Mouse (Mus musculus): Measurements from ENCODE around the gene Mmp10. TPM values are rescaled to one million over a fixed set of nuclear protein-coding genes. Genes with fewer than 3 reads are reported as not detected.

The Mmp10 gene
- polyA plus RNA-seq (2015; fragmentation: Nextera tagmentation; extraction: Ambion mirVana) = not detected in 2 replicates

DNA sequence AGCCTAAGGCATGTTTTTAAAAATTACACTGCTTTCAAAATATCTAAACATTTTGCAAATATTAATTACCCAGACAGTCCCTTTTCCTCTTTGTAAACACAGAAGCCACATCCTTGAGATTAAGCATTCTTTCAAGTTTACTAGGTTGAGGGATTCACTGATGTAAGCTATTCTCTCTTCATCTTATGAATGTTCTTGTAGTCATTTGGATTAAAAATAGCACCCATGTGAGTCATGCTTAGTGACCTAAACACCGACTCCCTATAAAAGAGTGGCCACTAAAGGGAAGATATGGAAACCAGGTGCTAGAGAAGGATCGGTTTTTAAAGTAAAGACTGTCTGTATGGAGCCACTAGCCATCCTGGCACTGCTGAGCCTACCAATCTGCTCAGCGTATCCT is at the start of gene Mmp10:
Gene Mmp10 (plus strand): TSS at position 302 of the 400 bp plus-strand sequence.
- no peak within 1 kb of the TSS for H3K4me2 ChIP-seq (ENCODE audit: low read length)
- no peaks in the 10 kb centered on the region for H3K9me3 ChIP-seq (ENCODE audit: control insufficient read depth, low read length)
- ATAC-seq = no peak
- H3K4me1 ChIP-seq (replicated peaks; ENCODE audit: control insufficient read depth, insufficient read depth, low read length) = no peaks in the 10 kb centered on the region
- H3K36me3 ChIP-seq (ENCODE audit: control insufficient read depth, insufficient read depth) = no peaks in the 10 kb centered on the region
- no peak within 1 kb of the TSS for H3K4me3 ChIP-seq (replicated peaks; ENCODE audit: low read length)
- H3K9ac ChIP-seq (replicated peaks; ENCODE audit: low read depth, low read length) = no peak within 1 kb of the TSS
- 91% methylated on average over 3 of the region's 3 CpGs for WGBS
- H3K27ac ChIP-seq (ENCODE audit: low read length) = no peak within 1 kb of the TSS
- no peaks in the 10 kb centered on the region for H3K27me3 ChIP-seq (replicated peaks; ENCODE audit: control insufficient read depth, insufficient read depth, low read length)

DNA sequence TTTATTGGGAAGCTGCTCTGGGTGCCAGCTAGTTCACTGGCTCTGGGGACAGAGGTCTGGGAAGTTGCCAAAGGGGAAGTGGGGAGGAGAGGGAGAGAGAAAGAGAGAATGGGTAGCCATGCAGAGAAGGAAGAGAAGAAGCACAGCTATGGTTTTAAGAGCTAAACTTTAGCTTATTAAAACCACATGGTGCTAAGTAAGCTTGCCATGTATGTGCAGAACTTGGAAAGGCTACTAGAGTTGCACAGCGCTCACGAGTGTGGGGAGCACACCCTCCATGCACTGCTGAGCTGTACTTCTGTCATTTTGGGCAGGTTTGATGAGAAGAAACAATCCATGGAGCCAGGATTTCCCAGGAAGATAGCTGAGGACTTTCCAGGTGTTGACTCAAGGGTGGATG is 48.9 kb upstream of the Mmp10 start:
- Histone ChIP-seq H3K4me2 (ENCODE audit: low read length) (no peak overlapping the region), H3K27ac (ENCODE audit: low read length) (no peak overlapping the region), H3K36me3 (ENCODE audit: control insufficient read depth, insufficient read depth) (no peaks in the 10 kb centered on the region), H3K9me3 (ENCODE audit: control insufficient read depth, low read length) (no peaks in the 10 kb centered on the region), H3K9ac (replicated peaks; ENCODE audit: low read depth, low read length) (no peak overlapping the region), H3K27me3 (replicated peaks; ENCODE audit: control insufficient read depth, insufficient read depth, low read length) (no peaks in the 10 kb centered on the region), H3K4me1 (replicated peaks; ENCODE audit: control insufficient read depth, insufficient read depth, low read length) (no peaks in the 10 kb centered on the region), H3K4me3 (replicated peaks; ENCODE audit: low read length) (no peak overlapping the region)
- WGBS = 84% methylated on average over 2 of the region's 2 CpGs
- ATAC-seq = no peak

DNA sequence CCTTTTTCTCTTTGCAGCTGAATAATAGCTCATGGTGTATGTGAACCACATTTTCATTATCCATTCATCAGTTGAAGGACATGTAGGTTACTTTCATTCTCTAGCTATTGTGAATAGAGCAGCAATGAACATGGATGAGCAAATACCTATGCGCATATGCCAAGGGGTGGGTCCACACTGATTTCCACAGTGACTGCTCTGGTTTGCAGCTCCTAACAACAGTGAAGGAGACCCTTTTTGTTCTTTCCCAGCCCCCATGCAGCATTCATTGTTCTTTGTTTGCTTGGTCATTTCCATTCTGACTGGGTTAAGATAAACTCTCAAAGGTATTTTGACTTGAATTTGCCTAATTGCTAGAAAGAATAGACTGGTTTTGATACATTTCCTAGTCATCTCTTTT is 31.9 kb upstream of the Mmp10 start:
- H3K4me3 ChIP-seq (replicated peaks; ENCODE audit: low read length) = no peak overlapping the region
- WGBS = 97% methylated on average over 1 of the region's 1 CpGs
- H3K4me1 ChIP-seq (replicated peaks; ENCODE audit: control insufficient read depth, insufficient read depth, low read length) = no peaks in the 10 kb centered on the region
- H3K9ac ChIP-seq (replicated peaks; ENCODE audit: low read depth, low read length) = no peak overlapping the region
- no peaks in the 10 kb centered on the region for H3K36me3 ChIP-seq (ENCODE audit: control insufficient read depth, insufficient read depth)
- H3K27me3 ChIP-seq (replicated peaks; ENCODE audit: control insufficient read depth, insufficient read depth, low read length) = no peaks in the 10 kb centered on the region
- no peaks in the 10 kb centered on the region for H3K9me3 ChIP-seq (ENCODE audit: control insufficient read depth, low read length)
- no peak overlapping the region for H3K27ac ChIP-seq (ENCODE audit: low read length)
- H3K4me2 ChIP-seq (ENCODE audit: low read length) = no peak overlapping the region
- no peak for ATAC-seq

DNA sequence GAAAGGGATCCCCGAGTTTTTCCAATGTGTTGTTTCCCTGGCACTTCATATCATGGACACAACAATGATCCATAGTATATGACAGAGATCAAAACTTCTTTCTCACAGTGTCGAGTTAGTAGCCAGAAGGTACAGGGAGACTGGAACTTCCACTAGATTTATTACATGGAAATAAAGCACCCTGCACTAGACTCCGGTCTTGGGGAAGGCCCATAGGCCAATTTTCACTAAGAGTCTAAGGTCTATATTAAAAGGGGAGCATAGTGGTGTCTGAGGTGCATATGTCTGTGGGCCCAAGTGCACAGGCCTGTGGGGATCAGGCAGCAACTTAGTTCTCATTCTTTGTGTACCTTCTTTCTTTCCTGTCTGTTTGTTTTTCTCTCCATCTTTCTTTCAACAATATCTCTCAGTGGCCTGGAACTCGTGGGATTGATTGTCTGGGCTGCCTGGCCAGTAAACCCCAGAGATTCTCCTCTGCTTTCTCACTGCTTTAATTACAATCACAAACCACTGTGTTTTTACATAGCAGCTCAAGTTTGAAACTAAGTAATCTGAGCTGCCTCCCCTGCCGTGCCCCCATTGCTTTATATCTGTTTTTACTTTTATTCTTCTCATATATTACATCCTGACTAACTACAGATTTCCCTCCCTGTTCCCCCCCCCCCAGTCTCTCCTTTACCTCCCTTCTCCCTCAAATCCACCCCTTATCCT is 18.3 kb upstream of the Mmp10 start:
- Histone ChIP-seq H3K4me3 (replicated peaks; ENCODE audit: low read length) (no peak overlapping the region), H3K27me3 (replicated peaks; ENCODE audit: control insufficient read depth, insufficient read depth, low read length) (no peaks in the 10 kb centered on the region), H3K9ac (replicated peaks; ENCODE audit: low read depth, low read length) (no peak overlapping the region), H3K27ac (ENCODE audit: low read length) (no peak overlapping the region), H3K9me3 (ENCODE audit: control insufficient read depth, low read length) (no peaks in the 10 kb centered on the region), H3K4me1 (replicated peaks; ENCODE audit: control insufficient read depth, insufficient read depth, low read length) (no peaks in the 10 kb centered on the region), H3K36me3 (ENCODE audit: control insufficient read depth, insufficient read depth) (no peaks in the 10 kb centered on the region), H3K4me2 (ENCODE audit: low read length) (no peak overlapping the region)
- ATAC-seq = no peak
- WGBS = 82% methylated on average over 5 of the region's 5 CpGs

DNA sequence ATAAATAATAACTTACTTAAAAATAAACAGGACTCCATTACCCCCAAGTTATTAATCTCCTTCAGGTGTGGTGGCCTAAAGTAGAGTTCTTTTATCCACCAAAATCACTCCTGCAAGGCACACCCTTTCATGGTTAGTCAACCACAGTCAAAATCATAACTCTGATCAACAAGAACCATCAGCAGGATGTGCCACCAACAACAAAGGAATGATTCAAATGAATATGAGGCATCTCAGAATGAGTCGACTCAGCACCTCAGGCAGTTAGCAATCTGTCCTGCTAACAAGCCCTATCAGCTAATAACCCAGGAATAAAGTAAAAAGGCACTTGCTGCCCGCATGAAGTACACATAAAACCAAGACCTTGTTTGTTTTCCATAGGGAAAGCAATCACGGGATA is 1.0 kb upstream of the Mmp10 start:
- Histone ChIP-seq H3K36me3 (ENCODE audit: control insufficient read depth, insufficient read depth) (no peaks in the 10 kb centered on the region), H3K9ac (replicated peaks; ENCODE audit: low read depth, low read length) (no peak overlapping the region), H3K9me3 (ENCODE audit: control insufficient read depth, low read length) (no peaks in the 10 kb centered on the region), H3K4me2 (ENCODE audit: low read length) (no peak overlapping the region), H3K4me3 (replicated peaks; ENCODE audit: low read length) (no peak overlapping the region), H3K4me1 (replicated peaks; ENCODE audit: control insufficient read depth, insufficient read depth, low read length) (no peaks in the 10 kb centered on the region), H3K27ac (ENCODE audit: low read length) (no peak overlapping the region), H3K27me3 (replicated peaks; ENCODE audit: control insufficient read depth, insufficient read depth, low read length) (no peaks in the 10 kb centered on the region)
- ATAC-seq = no peak
- 83% methylated on average over 3 of the region's 3 CpGs for WGBS

DNA sequence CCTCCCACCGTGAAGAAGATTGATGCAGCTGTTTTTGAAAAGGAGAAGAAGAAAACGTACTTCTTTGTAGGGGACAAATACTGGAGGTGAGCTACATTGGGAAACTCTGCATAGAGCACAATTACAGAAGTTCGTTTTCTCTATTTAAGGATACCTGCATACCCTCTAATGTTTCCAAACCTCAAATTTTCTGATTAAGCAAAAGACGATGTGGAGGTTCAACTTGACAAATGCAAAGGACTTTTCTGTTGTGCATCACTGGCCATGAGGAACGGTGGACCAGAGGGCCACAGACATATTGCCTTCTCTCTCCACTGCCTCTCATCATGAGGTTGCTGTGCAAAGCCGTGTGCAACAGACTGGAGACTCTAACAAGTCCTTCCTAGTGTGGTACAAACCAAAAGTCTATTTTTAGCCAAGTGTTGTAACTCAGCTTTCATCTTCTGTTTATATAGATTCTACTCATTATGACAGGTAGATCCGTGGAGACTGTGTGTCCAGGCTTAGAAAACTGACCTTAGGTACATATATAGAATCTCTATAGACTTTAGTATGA is 5.2 kb downstream of the Mmp10 start:
- H3K27ac ChIP-seq (ENCODE audit: low read length) = no peak overlapping the region
- no peaks in the 10 kb centered on the region for H3K27me3 ChIP-seq (replicated peaks; ENCODE audit: control insufficient read depth, insufficient read depth, low read length)
- no peak overlapping the region for H3K9ac ChIP-seq (replicated peaks; ENCODE audit: low read depth, low read length)
- no peak overlapping the region for H3K4me2 ChIP-seq (ENCODE audit: low read length)
- H3K4me1 ChIP-seq (replicated peaks; ENCODE audit: control insufficient read depth, insufficient read depth, low read length) = no peaks in the 10 kb centered on the region
- 89% methylated on average over 7 of the region's 7 CpGs for WGBS
- H3K4me3 ChIP-seq (replicated peaks; ENCODE audit: low read length) = no peak overlapping the region
- no peaks in the 10 kb centered on the region for H3K9me3 ChIP-seq (ENCODE audit: control insufficient read depth, low read length)
- no peaks in the 10 kb centered on the region for H3K36me3 ChIP-seq (ENCODE audit: control insufficient read depth, insufficient read depth)
- ATAC-seq = no peak

DNA sequence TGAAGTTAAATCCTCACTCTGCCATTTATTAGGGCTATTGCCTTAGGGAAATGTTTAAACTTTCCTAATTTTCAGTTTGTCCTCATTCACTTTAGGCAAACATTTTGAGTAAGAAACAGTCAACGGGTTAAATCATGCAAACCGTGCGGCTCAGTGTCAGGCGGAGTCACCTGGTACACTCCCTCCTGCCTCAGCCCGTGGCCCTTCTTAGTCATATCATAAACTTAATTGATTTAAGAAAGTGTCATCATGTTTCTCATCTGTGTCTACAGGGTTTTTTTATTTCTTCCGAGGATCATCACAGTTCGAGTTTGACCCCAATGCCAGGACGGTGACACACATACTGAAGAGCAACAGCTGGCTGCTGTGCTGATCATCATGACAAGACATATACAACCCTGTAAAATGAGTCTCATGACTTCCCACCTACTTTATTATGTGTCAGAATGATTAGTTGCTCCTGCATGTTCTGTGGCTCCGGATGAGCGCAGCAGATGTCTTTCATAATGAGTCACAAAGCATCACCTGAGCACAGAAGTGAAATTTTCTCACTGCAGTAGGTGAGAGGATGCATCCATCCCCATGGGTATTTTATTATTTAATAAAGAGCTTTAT is 7.6 kb downstream of the Mmp10 start:
- WGBS = 93% methylated on average over 10 of the region's 10 CpGs
- no peak for ATAC-seq

DNA sequence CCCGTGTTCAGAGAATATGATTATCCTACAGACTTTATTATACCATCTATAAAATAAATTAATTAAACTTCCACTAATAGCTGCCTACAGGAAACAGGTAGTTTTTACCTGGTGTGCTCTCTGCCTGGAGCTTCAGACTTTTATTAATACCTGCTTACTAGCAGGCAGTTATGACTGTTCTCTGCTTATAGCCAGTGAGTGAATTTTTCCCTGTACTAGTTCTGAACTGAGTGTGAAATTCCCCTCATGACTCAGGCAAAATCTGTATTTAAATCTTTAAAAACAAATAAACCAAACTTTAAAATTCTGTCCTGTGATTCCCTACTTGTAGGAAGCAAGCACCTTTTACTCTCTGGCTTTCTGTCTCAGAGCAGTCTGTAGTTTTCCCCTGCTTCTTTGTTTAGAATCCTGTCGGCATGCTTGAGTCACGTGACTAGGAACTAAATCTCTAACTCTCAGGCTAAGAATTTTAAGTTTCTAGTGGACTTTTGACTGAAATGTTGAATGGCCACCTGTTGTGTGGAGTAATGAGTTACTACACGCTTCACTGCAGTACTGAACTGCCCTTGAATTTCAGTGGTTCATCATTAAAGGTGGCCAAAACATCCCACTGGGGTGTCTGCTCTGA is 15.9 kb downstream of the Mmp10 start:
- Histone ChIP-seq H3K27me3 (replicated peaks; ENCODE audit: control insufficient read depth, insufficient read depth, low read length) (no peaks in the 10 kb centered on the region), H3K27ac (ENCODE audit: low read length) (no peak overlapping the region), H3K9ac (replicated peaks; ENCODE audit: low read depth, low read length) (no peak overlapping the region), H3K4me3 (replicated peaks; ENCODE audit: low read length) (no peak overlapping the region), H3K36me3 (ENCODE audit: control insufficient read depth, insufficient read depth) (no peaks in the 10 kb centered on the region), H3K9me3 (ENCODE audit: control insufficient read depth, low read length) (no peaks in the 10 kb centered on the region), H3K4me2 (ENCODE audit: low read length) (no peak overlapping the region), H3K4me1 (replicated peaks; ENCODE audit: control insufficient read depth, insufficient read depth, low read length) (no peaks in the 10 kb centered on the region)
- ATAC-seq = no peak
- WGBS = 46% methylated on average over 4 of the region's 4 CpGs

More for the DNA sequence above, 7.6 kb downstream of the Mmp10 start:
- H3K4me1 ChIP-seq (replicated peaks; ENCODE audit: control insufficient read depth, insufficient read depth, low read length) = no peaks in the 10 kb centered on the region
- no peaks in the 10 kb centered on the region for H3K9me3 ChIP-seq (ENCODE audit: control insufficient read depth, low read length)
- H3K4me2 ChIP-seq (ENCODE audit: low read length) = no peak overlapping the region
- H3K9ac ChIP-seq (replicated peaks; ENCODE audit: low read depth, low read length) = no peak overlapping the region
- no peak overlapping the region for H3K27ac ChIP-seq (ENCODE audit: low read length)
- H3K4me3 ChIP-seq (replicated peaks; ENCODE audit: low read length) = no peak overlapping the region
- H3K36me3 ChIP-seq (ENCODE audit: control insufficient read depth, insufficient read depth) = no peaks in the 10 kb centered on the region
- no peaks in the 10 kb centered on the region for H3K27me3 ChIP-seq (replicated peaks; ENCODE audit: control insufficient read depth, insufficient read depth, low read length)

DNA sequence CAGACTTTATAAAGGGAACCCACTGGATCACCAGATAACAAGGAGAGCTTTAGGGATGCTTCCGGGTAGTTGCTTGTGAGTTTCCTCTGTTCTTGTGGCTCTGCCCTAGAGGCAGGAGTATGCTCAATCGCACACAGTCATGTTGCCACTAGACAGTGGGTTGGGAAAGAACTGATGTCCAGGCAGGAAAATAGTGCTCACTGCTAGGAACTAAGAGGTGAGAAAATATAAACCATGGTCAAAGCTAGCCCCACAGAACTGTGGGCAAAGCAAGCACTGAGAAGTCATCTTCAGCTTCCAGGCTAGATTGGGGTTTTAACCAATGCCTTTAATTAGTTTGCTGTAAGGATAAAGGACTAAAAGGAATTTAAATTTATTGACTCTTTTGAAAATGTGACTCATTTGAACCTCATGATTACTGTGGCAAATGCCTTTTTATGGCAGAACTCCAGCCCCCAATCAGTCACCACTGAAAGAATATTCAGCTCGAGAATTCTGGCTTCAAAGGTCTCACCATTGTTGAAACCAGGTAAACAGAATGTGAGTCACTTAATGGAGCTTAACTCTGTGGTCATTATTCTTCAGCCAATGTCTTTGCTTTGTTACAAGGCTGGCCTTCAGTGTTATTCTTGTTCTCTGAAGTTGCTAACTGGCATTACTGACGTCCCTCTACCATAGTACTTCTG is 24.2 kb downstream of the Mmp10 start:
- 57% methylated on average over 4 of the region's 4 CpGs for WGBS
- Histone ChIP-seq H3K9ac (replicated peaks; ENCODE audit: low read depth, low read length) (no peak overlapping the region), H3K4me3 (replicated peaks; ENCODE audit: low read length) (no peak overlapping the region), H3K9me3 (ENCODE audit: control insufficient read depth, low read length) (no peaks in the 10 kb centered on the region), H3K4me2 (ENCODE audit: low read length) (no peak overlapping the region), H3K4me1 (replicated peaks; ENCODE audit: control insufficient read depth, insufficient read depth, low read length) (no peaks in the 10 kb centered on the region), H3K27me3 (replicated peaks; ENCODE audit: control insufficient read depth, insufficient read depth, low read length) (no peaks in the 10 kb centered on the region), H3K27ac (ENCODE audit: low read length) (no peak overlapping the region), H3K36me3 (ENCODE audit: control insufficient read depth, insufficient read depth) (no peaks in the 10 kb centered on the region)
- no peak for ATAC-seq
